Mouse (Mus musculus) forebrain, embryonic 16.5 days (tissue): Measurements from ENCODE around the gene Zfp385a. TPM values are rescaled to one million over a fixed set of nuclear protein-coding genes. Genes with fewer than 3 reads are reported as not detected.

Experiments used
- ATAC-seq: fragments of 200-750 bp; cut with Nextera tagmentation; 2 replicates; pipeline ENCODE4 v1.8.0; 2017; ENCODE audit warnings: mild to moderate bottlenecking, moderate library complexity
- H3K27ac ChIP-seq: fragments of 300-500 bp; sonication (generic); 2 replicates; pipeline ENCODE4 v1.5.1; 2014; ENCODE audit warnings: low read length, control low read depth
- H3K27me3 ChIP-seq: fragments of 300-500 bp; sonication (generic); replicated peaks from 2 replicates; pipeline ENCODE4 v1.6.1; 2014; ENCODE audit warnings: low read length; ENCODE audit not compliant: control insufficient read depth, insufficient read depth
- H3K36me3 ChIP-seq: fragments of 300-500 bp; sonication (generic); 2 replicates; pipeline ENCODE4 v1.6.1; 2014; ENCODE audit not compliant: control insufficient read depth, insufficient read depth
- H3K4me1 ChIP-seq: fragments of 300-500 bp; sonication (generic); replicated peaks from 2 replicates; pipeline ENCODE4 v1.6.1; 2014; ENCODE audit warnings: low read length; ENCODE audit not compliant: control insufficient read depth, insufficient read depth
- H3K4me2 ChIP-seq: fragments of 300-500 bp; sonication (generic); 2 replicates; pipeline ENCODE4 v1.6.1; 2014; ENCODE audit warnings: mild to moderate bottlenecking, low read length, control low read depth
- H3K4me3 ChIP-seq: fragments of 300-500 bp; sonication (generic); replicated peaks from 2 replicates; pipeline ENCODE4 v1.5.1; 2014; ENCODE audit warnings: mild to moderate bottlenecking, low read length, control low read depth
- H3K9ac ChIP-seq: fragments of 300-500 bp; sonication (generic); replicated peaks from 2 replicates; pipeline ENCODE4 v1.6.1; 2014; ENCODE audit warnings: low read depth, low read length, control low read depth
- H3K9me3 ChIP-seq: fragments of 300-500 bp; sonication (generic); 2 replicates; pipeline ENCODE4 v1.6.1; 2016; ENCODE audit warnings: low read length; ENCODE audit not compliant: control insufficient read depth
- WGBS: fragments of 180-500 bp; shearing (Covaris S2); extraction: QIAGEN DNeasy Blood & Tissue Kit; methylation state at CpG from one replicate; pipeline ENCODE4 v1.1.7; 2014; 5-methylcytosine and 5-hydroxymethylcytosine counted together
- polyA plus RNA-seq: library from polyadenylated mRNA; unstranded; fragments of >200 nt; fragmentation: Nextera tagmentation; extraction: Ambion mirVana; gene quantifications from 2 replicates; pipeline ENCODE4 v1.2.1, GENCODE M21; 2015

Zfp385a gene
- polyA plus RNA-seq, 1 experiment from 2014 or later = 12.2 TPM

GRCm38 (mm10) chr15:103308056-103308875 lies 31.6 kb downstream of the Zfp385a start:
- Histone ChIP-seq H3K9ac (no peak overlapping the region), H3K4me2 (no peak overlapping the region), H3K36me3 (no peaks in the 10 kb centered on the region), H3K4me1 (peaks cover 31% of the 10 kb centered on the region), H3K4me3 (no peak overlapping the region), H3K9me3 (no peaks in the 10 kb centered on the region), H3K27ac (no peak overlapping the region), H3K27me3 (0 out of 2 replicates have a peak, but pooled peaks cover 3% of the 10 kb centered on the region)
- WGBS = 51% methylated on average over 28 of the region's 28 CpGs
- no peak for ATAC-seq

GRCm38 (mm10) chr15:103307125-103307524 lies 32.8 kb downstream of the Zfp385a start:
- Histone ChIP-seq H3K4me2 (0 out of 2 replicates have a peak overlapping the region, but pooled peaks have one; percentile 20), H3K4me3 (no peak overlapping the region), H3K9ac (0 out of 2 replicates have a peak overlapping the region, but pooled peaks have one; percentile 23), H3K27me3 (0 out of 2 replicates have a peak, but pooled peaks cover 3% of the 10 kb centered on the region), H3K9me3 (no peaks in the 10 kb centered on the region), H3K4me1 (peaks cover 34% of the 10 kb centered on the region), H3K36me3 (no peaks in the 10 kb centered on the region), H3K27ac (peak overlapping the region; percentile 72)
- ATAC-seq = no peak
- 0% methylated on average over 7 of the region's 7 CpGs for WGBS

GRCm38 (mm10) chr15:103305792-103306645 lies 33.9 kb downstream of the Zfp385a start:
- WGBS = 38% methylated on average over 8 of the region's 8 CpGs
- peak overlapping the region; percentile 41 for H3K4me3 ChIP-seq
- no peak for ATAC-seq
- peak overlapping the region; percentile 73 for H3K9ac ChIP-seq
- no peaks in the 10 kb centered on the region for H3K9me3 ChIP-seq
- H3K27me3 ChIP-seq = 0 out of 2 replicates have a peak, but pooled peaks cover 3% of the 10 kb centered on the region
- peak overlapping the region; percentile 62 for H3K4me2 ChIP-seq
- peak overlapping the region; percentile 98 for H3K27ac ChIP-seq
- H3K4me1 ChIP-seq = peaks cover 44% of the 10 kb centered on the region
- H3K36me3 ChIP-seq = no peaks in the 10 kb centered on the region

- H3K9me3 ChIP-seq = no peaks in the 10 kb centered on the region
- H3K4me1 ChIP-seq = peaks cover 53% of the 10 kb centered on the region
- peak; percentile 95 for ATAC-seq
- peak overlapping the region; percentile 50 for H3K4me3 ChIP-seq
- H3K9ac ChIP-seq = peak overlapping the region; percentile 73
- under 1% methylated on average over 71 of the region's 71 CpGs for WGBS
- H3K27me3 ChIP-seq = 0 out of 2 replicates have a peak, but pooled peaks cover 3% of the 10 kb centered on the region
- peak overlapping the region; percentile 69 for H3K4me2 ChIP-seq
- H3K27ac ChIP-seq = peak overlapping the region; percentile 98
- H3K36me3 ChIP-seq = no peaks in the 10 kb centered on the region
These were observed 34.7 kb downstream of the Zfp385a start for GRCm38 (mm10) chr15:103305070-103305678.

- Histone ChIP-seq H3K9me3 (no peaks in the 10 kb centered on the region), H3K4me2 (peak overlapping the region; percentile 69), H3K4me3 (peak overlapping the region; percentile 50), H3K4me1 (peaks cover 59% of the 10 kb centered on the region), H3K9ac (peak overlapping the region; percentile 72), H3K27ac (peak overlapping the region; percentile 94), H3K36me3 (no peaks in the 10 kb centered on the region), H3K27me3 (0 out of 2 replicates have a peak, but pooled peaks cover 3% of the 10 kb centered on the region)
- WGBS = under 1% methylated on average over 9 of the region's 9 CpGs
- no peak for ATAC-seq
These were observed 35.3 kb downstream of the Zfp385a start for GRCm38 (mm10) chr15:103304616-103304969.

- no peaks in the 10 kb centered on the region for H3K36me3 ChIP-seq
- H3K9ac ChIP-seq = peak overlapping the region; percentile 72
- H3K27me3 ChIP-seq = 0 out of 2 replicates have a peak, but pooled peaks cover 3% of the 10 kb centered on the region
- peak overlapping the region; percentile 69 for H3K4me2 ChIP-seq
- H3K4me3 ChIP-seq = peak overlapping the region; percentile 50
- H3K27ac ChIP-seq = peak overlapping the region; percentile 94
- no peaks in the 10 kb centered on the region for H3K9me3 ChIP-seq
- WGBS = 20% methylated on average over 8 of the region's 8 CpGs
- peaks cover 64% of the 10 kb centered on the region for H3K4me1 ChIP-seq
- ATAC-seq = no peak
These were observed 35.8 kb downstream of the Zfp385a start for GRCm38 (mm10) chr15:103303916-103304615.

- Histone ChIP-seq H3K27me3 (no peaks in the 10 kb centered on the region), H3K9ac (0 out of 2 replicates have a peak overlapping the region, but pooled peaks have one; percentile 7)
- ATAC-seq = no peak
These were observed 37.4 kb downstream of the Zfp385a start for GRCm38 (mm10) chr15:103302341-103303021.

More at GRCm38 (mm10) chr15:103302341-103303021, 37.4 kb downstream of the Zfp385a start:
- Histone ChIP-seq H3K4me1 (peaks cover 74% of the 10 kb centered on the region), H3K4me3 (no peak overlapping the region), H3K27ac (peak overlapping the region; percentile 63; the same call in 1 of the 2 replicates), H3K9me3 (no peaks in the 10 kb centered on the region), H3K36me3 (no peaks in the 10 kb centered on the region), H3K4me2 (no peak overlapping the region)
- WGBS = 55% methylated on average over 6 of the region's 6 CpGs
